In the genomic region with DNA sequence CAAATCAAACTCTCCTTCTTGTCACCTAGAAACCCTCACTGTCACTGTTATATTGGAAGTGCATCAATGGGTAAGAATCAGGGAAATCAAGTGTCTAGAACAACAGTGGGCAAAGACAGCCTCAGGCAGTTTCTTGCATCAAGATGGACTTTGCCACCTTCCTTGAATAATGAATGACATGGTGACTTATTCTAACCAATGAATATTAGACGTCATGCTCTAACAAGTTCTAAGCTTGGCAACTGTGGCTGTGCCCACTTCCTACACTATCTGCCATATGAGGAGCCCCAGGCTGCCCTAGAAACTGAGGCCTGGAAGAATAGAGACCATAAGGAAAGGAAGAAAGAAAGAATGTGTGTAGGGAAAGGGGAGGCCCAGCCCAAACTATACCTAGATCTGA, we compare ENCODE assay signal across 25 mouse cellular contexts. TPM values are rescaled to one million over a fixed set of nuclear protein-coding genes. Genes with fewer than 3 reads are reported as not detected.
A peak's percentile ranks its signal among the peaks of the same experiment; 100 is the strongest.
DNase-seq lines count a peak whose midpoint lies in the region; ATAC-seq and TF ChIP-seq lines count a peak whose summit lies in the region.
"Had no signal": no experiment of that assay in that cellular context is flagged by ENCODE, and none has a peak within 500 bp of the region (broad histone marks: within the 10 kb centered on the region; RNA-seq: fewer than 3 reads in every experiment).

No protein-coding gene starts in this region.

- WGBS in kidney, adult 2 months, result 29% methylated on average over 1 of the region's 1 CpGs
- 79% methylated on average over 1 of the region's 1 CpGs for WGBS in kidney, embryonic 15.5 days
- WGBS in intestine, embryonic 16.5 days, result 68% methylated on average over 1 of the region's 1 CpGs

- no peak overlapping the region for H3K9ac ChIP-seq in kidney, embryonic 15.5 days
- no peak overlapping the region for H3K9ac ChIP-seq in intestine, embryonic 16.5 days (ENCODE audit: low read depth, low read length)
- H3K9ac ChIP-seq: embryonic facial prominence, embryonic 12.5 days; embryonic facial prominence, embryonic 15.5 days; forebrain, postnatal 0 days; hindbrain, embryonic 12.5 days; hindbrain, embryonic 15.5 days had no signal

- no peak for TF ChIP-seq POLR2A in kidney, adult 2 months (IDR thresholded peaks at IDR 0.05; ENCODE audit: low read depth, low read length)

- TF ChIP-seq CTCF in kidney, adult 2 months (conservative IDR thresholded peaks at IDR 0.05; ENCODE audit: insufficient read depth, insufficient read length, low read depth, low read length), result no peak

- DNase-seq in kidney, adult 2 months, result peak; percentile 78
- no peak for DNase-seq in kidney, postnatal 14 days
- DNase-seq in kidney, postnatal 25 days, result peak; percentile 19 to 47
- DNase-seq in thymus, postnatal 25 days, result no peak
- DNase-seq: adrenal gland, adult 2 months; adrenal gland, postnatal 14 days; B cell, adult 2 months; cerebellum, adult 11 months; cerebellum, adult 2 months; cerebellum, adult 9-11 months; cerebellum, postnatal 25 days; forebrain, postnatal 0 days; gastrocnemius, adult 2 months; gastrocnemius, postnatal 14 days; heart, adult 11 months had no signal

- peaks cover 16% of the 10 kb centered on the region for H3K4me1 ChIP-seq in kidney, adult 2 months (ENCODE audit: control insufficient read depth, insufficient read depth, low read length)
- no peaks in the 10 kb centered on the region for H3K4me1 ChIP-seq in kidney, embryonic 15.5 days
- no peaks in the 10 kb centered on the region for H3K4me1 ChIP-seq in intestine, embryonic 16.5 days (ENCODE audit: control insufficient read depth, insufficient read depth, low read length)
- H3K4me1 ChIP-seq: hindbrain, embryonic 12.5 days had no signal

- H3K27ac ChIP-seq in kidney, adult 2 months (ENCODE audit: insufficient read depth, low read depth, low read length), result no peak overlapping the region
- H3K27ac ChIP-seq in kidney, embryonic 15.5 days, result no peak overlapping the region
- H3K27ac ChIP-seq in intestine, embryonic 16.5 days (ENCODE audit: low read length), result no peak overlapping the region
- H3K27ac ChIP-seq: embryonic facial prominence, embryonic 12.5 days; embryonic facial prominence, embryonic 15.5 days; gastrocnemius, adult 2 months; hindbrain, embryonic 12.5 days; hindbrain, embryonic 15.5 days had no signal

- no peak for ATAC-seq in kidney, embryonic 15.5 days (replicated peaks; ENCODE audit: low FRiP score)
- peak; percentile 45 for ATAC-seq in intestine, embryonic 16.5 days
- ATAC-seq: forebrain, embryonic 14.5 days; forebrain, postnatal 0 days had no signal

- H3K9me3 ChIP-seq in kidney, embryonic 15.5 days (replicated peaks), result no peaks in the 10 kb centered on the region
- no peaks in the 10 kb centered on the region for H3K9me3 ChIP-seq in intestine, embryonic 16.5 days (ENCODE audit: control insufficient read depth, low read length)
- H3K9me3 ChIP-seq: embryonic facial prominence, embryonic 12.5 days; embryonic facial prominence, embryonic 15.5 days; G1E; hindbrain, embryonic 12.5 days; hindbrain, embryonic 15.5 days had no signal

- H3K4me3 ChIP-seq in kidney, adult 2 months (ENCODE audit: insufficient read depth, low read depth, low read length), result no peak overlapping the region
- H3K4me3 ChIP-seq in kidney, embryonic 15.5 days (replicated peaks), result no peak overlapping the region
- H3K4me3 ChIP-seq in intestine, embryonic 16.5 days (ENCODE audit: low read length), result no peak overlapping the region
- H3K4me3 ChIP-seq: embryonic facial prominence, embryonic 12.5 days; embryonic facial prominence, embryonic 15.5 days; gastrocnemius, adult 2 months; hindbrain, embryonic 12.5 days; hindbrain, embryonic 15.5 days had no signal

- H3K27me3 ChIP-seq in kidney, adult 2 months (replicated peaks; ENCODE audit: control insufficient read depth, insufficient read depth, low read length), result no peaks in the 10 kb centered on the region
- 0 out of 2 replicates have a peak, but pooled peaks cover 1% of the 10 kb centered on the region for H3K27me3 ChIP-seq in kidney, embryonic 15.5 days
- H3K27me3 ChIP-seq in intestine, embryonic 16.5 days (replicated peaks; ENCODE audit: control insufficient read depth, insufficient read depth, low read length), result no peaks in the 10 kb centered on the region
- H3K27me3 ChIP-seq: CH12.LX; embryonic facial prominence, embryonic 12.5 days; embryonic facial prominence, embryonic 15.5 days; hindbrain, embryonic 12.5 days; hindbrain, embryonic 15.5 days had no signal

- no peak overlapping the region for H3K4me2 ChIP-seq in kidney, embryonic 15.5 days
- H3K4me2 ChIP-seq in intestine, embryonic 16.5 days (ENCODE audit: low read depth, low read length), result no peak overlapping the region
- H3K4me2 ChIP-seq: embryonic facial prominence, embryonic 12.5 days; embryonic facial prominence, embryonic 15.5 days; heart, embryonic 11.5 days; hindbrain, embryonic 12.5 days; hindbrain, embryonic 15.5 days had no signal

- no peaks in the 10 kb centered on the region for H3K36me3 ChIP-seq in kidney, adult 2 months (ENCODE audit: control insufficient read depth, insufficient read depth, low read length)
- H3K36me3 ChIP-seq in kidney, embryonic 15.5 days, result no peaks in the 10 kb centered on the region
- no peaks in the 10 kb centered on the region for H3K36me3 ChIP-seq in intestine, embryonic 16.5 days (ENCODE audit: control insufficient read depth, insufficient read depth, low read length)
- H3K36me3 ChIP-seq: embryonic facial prominence, embryonic 12.5 days; embryonic facial prominence, embryonic 15.5 days; G1E; hindbrain, embryonic 12.5 days; hindbrain, embryonic 15.5 days had no signal

RNA-seq across cellular contexts. Expression of a gene that starts 9.2 kb away (rescaled TPM):
- 12.1 and 14.1 TPM in 2 replicates for polyA plus RNA-seq in kidney, adult 2 months (2012; rRNA removed)
- polyA plus RNA-seq in kidney, embryonic 15.5 days (2015; fragmentation: Nextera tagmentation; extraction: Ambion mirVana), result 7.3 and 8.1 TPM in 2 replicates
- polyA plus RNA-seq in intestine, embryonic 16.5 days (2015; fragmentation: Nextera tagmentation; extraction: Ambion mirVana), result 11.8 and 14.7 TPM in 2 replicates

Comparison
In these comparisons a context has a peak if more than half of its experiments do, and no peak if none do; other contexts are left out.
1. DNase-seq: peak in kidney, adult 2 months (single experiment) and kidney, postnatal 25 days (2 of 2); none in kidney, postnatal 14 days (single experiment) and thymus, postnatal 25 days (single experiment).